Mouse (Mus musculus) embryo, embryonic 10 days (tissue): ENCODE data around the gene Bco2.

Experiments used
- DNase-seq: peaks from one replicate; pipeline ENCODE4 v3.0.0-alpha.2; 2015; ENCODE audit warnings: low spot score

The Bco2 gene

DNA sequence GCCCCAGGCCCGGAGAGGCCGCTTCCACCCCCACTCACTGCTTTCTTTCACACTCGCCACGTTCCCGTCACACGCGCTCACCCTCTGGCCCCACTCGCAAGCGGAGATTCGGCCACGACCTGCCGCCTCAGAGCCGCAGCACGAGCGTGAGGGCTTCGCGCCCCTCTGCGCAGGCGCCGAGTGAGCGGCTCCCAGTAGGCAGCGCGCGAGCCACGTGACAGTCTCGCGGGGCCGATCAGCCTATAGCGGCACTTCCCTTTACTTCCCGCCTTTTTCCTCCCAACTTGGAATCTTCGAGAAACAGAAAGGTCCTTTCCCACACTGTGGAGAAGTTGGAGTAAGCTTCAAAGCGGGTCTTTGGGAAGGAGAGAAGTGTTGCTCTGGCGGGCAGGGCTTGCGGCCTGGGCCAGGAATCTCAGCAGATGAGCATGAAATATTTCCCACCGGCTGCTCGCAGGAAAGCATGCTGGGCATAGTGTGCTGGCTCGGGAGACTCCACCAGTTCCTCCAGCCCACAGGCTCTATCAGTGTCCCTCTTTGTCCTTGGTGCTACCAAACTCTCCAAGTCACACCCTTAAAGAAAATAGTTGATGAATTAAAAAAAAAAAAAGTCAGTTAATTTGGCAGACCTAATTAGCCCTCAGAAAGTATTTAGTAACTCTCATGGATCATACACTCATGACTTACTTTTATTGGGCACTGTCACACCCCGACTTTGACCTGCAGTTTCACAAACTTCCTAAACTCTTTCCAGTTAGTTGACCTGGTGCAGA, 6.3 kb upstream of the Bco2 start, which contains the start of gene Tex12:
Tex12 (minus strand) TSS at position 181 of the 773 bp plus-strand sequence.
- DNase-seq, result no peak

DNA sequence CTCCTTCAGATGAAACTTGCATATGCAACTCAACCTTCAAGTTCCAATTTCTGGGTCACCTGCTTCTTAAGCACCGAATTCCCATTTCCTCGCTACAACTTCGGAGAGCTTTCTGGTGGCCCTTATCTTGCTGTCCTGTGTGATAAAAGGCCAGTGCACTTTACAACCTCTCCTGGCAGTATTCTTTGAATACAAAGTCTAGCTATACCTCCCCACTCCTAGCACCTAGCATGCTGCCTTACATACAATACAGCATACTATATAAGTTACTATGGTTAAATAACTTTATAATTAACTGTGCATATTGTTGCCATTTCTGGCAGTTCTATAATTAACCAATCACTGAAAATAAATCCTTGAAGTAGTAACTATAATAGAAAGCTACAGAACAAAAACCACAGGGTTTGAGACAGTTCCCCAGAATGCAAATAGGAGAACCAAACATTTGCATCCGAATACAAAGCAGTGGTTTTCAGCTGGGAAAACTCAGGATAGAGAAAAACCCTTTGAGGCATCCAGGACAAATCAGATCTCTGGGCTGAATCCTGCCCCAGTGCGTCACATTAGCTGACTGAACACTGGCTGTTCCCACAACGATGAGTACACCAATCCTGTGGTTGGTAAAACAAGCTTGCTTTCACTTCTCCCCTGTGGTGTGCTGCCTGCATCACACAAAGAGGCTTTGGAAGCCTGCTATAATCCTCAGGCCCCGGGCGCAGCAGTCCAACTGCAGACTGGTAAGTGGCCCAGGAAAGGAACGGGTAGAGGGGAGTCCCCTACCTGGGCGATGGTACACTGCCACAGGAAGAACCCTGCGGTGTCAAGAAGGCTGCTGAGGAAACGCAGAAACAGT, 514 bp downstream of the Bco2 start, which contains the start of gene Il18:
Il18 (plus strand) TSS at position 587 of the 853 bp plus-strand sequence.
- peak; percentile 62 for DNase-seq

DNA sequence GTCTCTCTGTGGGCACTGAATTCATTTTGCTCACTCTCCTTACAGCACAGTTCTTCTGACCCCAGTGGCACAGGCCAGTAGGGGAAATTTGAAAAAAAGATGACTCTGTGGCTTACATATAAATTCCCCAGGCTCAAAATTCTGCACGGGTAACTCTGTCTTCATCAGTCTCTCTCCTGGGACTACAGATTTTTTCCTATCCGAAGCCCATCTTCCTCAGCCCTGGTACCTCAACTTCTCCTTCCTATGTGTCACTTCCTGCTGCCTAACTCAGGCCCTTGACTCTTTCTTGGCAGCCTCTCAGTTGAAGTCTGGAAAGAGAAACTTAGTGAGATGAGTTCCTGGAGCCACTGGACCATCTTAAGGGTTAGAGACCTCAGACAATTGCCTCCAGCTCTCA, 1.4 kb downstream of the Bco2 start:
- DNase-seq, result no peak

DNA sequence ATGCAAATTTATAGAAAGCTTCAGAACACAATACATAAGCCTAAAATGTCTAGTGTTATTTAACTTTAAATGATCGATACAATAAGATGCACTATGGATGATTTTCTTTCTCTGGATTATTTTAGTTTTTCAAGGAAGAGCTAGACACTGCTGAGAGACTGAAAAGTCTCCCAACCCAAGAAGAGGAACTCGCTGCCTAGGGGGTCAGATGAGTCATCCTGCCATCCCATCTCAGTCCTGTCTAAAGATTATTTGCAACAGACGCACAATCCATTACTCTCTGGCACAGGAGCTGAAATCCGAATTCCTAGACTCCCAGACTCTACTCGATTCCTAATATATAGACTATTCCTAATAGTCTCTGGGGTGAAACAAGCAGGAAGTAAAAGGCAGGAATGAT, 2.8 kb downstream of the Bco2 start:
- no peak for DNase-seq

DNA sequence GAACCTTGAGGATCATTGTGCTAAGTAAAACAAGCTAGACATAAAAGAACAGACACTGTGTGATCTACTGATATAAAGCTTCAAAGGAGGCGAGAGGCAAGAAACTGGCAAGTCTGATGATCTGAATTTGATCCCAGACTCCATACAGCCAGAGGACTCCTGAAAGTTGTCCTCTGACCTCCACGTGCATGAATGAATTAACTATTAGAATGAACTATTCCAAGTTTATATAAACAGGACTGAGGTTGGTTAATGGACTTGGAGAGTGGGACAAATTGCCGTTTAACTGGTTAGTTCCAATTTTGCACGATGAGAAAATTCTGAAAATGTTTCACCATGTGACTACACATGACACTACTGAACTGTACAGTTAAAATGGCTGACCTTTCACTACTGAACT, 6.0 kb downstream of the Bco2 start:
- no peak for DNase-seq

DNA sequence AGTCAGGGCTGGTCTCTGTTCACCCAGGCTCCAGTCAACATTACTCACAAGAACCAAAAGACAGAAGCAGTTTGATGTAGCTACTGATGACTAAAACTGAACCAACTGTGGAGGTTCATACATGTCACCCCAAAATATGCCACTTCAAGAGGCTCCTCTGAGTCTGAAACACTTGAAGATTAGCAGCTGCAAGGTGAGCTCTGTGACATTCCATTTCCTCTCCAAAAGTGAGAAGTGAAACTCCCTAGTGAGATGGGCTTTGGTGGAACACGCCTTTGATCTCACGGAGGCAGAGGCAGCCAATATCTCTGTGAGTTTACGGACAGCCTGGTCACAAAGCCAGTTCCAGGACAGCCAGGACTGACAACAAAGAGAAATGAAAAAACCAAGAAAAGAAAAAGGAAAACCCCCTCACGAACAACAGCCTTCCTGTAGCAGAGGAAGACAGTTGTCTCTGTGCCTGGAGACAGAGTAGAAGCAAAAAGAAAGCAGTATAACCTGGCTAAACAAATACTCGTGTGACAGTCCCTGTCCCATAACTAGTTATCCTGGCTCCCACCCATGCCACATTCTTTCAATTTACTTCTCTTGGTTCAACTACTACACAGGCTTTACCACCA, 7.0 kb downstream of the Bco2 start:
- DNase-seq, result no peak

DNA sequence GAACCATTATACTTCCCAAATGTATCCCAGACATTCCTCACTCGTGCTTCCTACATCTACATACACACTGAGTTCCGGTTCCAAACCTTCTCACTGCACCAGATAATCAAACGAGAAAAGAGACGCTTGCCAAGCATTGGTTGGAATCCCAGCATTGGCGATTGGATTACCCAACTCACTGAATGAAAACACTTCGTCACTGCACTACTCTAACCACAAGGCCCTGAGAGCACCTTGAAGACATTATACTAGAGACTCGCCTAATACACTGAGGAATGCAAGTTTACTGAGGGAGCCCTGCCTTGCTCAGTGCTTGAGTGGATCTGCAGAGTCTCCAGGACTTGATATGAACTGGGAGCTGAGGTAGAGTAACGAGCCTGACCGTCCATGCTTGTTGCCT, 12.6 kb downstream of the Bco2 start:
- no peak for DNase-seq

DNA sequence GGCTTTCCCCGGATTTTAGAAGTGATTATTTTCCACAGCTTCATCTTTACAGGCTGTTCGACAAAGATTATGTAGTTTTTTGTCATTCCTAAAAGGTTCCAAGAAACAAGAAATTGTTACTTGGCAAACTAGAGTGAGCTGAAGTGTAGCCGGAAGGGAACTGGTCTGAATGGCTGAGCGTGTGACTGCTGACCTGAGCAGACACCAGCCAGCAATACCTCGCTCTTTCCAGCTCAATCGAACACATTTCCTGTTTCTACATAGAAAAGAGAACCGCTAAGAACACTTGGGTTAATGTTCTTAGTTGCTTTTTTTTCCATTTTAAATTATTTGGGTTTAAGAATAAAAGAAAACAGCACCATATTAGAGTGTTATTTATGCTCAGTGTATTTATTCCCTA, 14.8 kb downstream of the Bco2 start:
- no peak for DNase-seq

DNA sequence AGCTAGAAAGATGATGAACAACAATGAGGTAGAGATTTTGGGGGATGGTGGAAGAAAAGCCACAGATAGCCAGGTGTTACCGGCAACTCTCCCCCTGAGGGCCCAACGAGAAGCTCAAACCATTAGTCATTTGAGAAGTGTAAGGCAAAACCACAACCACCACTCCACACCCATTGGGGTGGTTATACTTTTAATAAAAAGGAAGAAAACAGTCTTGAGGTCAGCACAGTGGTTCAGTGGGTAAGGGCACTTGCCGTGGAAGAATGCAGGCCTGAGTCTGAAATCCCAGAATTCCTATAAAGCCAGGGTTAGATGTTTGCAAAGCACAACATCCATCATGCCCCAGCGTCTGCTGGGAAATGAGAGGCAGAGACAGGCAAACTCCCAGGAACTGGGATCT, 17.7 kb downstream of the Bco2 start:
- no peak for DNase-seq

DNA sequence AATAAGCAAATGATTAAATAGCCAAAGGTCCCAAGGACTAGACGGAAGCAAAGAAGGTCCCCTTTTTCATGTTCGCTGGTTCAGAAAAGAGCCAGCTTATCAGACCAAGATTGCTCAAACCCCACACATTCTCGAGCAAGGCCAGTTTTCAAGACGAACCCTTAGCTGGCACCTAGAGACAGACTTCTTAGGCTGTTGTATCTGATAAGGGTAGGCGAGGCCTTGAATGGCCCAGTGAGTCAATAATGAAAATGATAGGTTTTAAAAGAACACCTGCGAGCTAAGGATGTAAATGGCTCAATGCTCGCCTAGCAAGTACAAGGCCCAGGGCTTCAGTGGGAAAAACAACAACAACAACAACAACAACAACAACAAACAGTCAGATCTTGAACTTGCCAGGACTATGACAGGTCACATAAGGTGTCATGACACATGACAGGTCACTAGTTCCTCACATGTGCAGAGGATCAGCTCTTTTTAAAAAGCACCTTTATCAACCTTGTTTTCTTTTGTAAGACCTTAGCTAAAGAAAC, 18.3 kb downstream of the Bco2 start:
- no peak for DNase-seq

DNA sequence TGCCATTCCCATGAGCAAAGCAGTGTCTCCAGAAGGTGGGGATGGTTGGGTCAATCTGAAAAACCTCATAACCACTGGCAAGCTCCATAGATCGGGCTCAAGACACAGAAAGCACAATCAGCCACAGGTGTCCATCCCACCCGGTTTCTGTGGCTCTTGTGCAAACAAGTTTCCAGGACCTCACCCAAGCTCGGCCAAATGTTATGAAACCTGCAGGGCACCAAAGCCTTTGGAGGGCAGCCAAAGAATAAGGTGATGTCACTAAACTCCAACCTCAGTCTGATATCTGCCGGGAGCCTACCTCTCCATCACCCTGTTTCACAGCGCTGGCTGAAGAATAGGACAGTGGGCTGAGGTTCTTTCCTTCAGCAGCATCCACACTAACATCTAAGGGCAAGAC, 19.1 kb downstream of the Bco2 start:
- DNase-seq, result no peak

DNA sequence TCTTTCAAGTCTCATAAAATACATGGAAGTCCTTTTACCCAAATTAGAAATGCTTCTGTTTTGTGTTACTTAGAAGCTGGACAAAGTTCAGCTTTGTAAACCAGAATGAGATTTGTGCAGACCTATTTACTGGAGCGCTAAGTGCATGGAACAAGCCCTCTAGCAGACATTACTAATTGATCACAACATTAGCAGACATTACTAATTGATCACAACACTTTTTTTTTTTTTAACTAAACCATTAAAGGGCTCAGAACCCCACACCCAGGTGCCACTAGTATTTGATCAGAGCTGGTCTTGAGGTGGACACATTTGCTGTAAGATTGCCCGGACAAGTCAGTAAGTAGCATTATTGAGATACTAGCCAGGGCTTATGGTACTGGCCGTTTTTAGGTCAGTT, 21.2 kb downstream of the Bco2 start:
- no peak for DNase-seq

DNA sequence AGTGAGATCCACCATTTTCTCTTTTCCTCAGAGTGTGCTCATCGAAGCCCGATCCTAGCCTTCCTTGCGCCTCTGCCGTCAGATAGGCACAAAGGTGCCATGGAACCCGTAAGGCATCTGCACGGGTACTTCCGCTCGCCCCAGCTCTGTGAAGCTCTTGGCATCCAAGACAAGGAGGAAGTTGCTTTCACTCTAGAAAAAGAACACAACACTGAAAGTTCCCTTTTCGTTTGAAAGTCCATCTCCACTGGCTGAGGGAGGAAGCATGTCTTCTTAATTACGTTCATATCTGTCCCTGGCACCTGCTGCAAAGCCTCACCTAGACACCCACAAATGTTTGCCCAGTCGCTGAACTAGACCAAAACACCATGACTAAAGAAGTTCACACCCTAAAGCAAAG, 21.7 kb downstream of the Bco2 start:
- no peak for DNase-seq

DNA sequence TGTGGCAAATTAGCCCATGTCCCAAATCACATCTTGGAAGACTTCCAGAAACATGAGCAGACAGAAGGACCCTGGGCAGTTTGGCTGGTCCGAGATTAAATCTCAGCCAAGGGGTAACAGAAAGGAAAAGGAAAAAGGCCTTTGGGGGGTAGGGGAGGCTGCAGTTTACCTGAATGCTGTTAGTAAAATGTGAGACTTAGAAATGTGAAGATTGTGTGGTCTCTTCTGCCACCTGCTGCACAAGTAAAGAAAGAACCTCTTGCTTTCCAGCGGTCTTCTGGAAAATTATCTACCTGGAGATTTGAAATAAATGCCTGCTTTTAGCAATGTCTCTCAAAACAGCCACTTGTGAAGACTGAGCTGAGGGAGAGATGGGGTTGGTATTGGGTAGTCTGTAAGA, 24.1 kb downstream of the Bco2 start:
- DNase-seq, result peak; percentile 35

DNA sequence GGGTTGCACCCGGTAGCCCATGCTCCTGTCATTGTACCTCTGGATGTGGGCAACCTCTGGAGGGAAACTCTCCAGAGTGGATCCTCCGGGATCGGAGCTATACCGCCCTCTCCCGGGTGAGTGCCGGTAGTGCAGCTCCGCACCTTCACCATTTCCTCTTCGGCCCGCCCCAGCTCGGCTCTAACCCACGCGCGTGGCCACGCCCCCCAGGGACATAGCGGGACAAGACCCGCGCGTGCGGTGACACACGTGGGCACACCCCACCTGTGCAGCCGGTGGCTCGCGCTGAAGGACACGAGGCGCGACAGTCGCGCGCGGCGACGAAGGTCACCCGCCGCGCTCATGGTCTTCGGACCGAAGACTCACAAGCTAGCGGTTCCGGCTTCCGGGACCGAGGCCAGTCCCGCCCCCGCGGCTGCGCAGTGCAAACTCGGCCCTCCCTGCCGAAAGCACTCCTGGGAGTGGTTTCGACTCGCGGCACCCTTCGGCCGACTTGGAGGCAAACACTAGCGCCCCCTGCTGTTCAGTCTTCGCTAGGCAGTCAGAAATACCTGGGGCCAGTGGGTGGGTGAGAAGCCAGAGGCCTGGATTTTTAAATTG, 26.6 kb downstream of the Bco2 start, which contains the start of gene Pts:
Pts (minus strand) TSS at position 432 of the 600 bp plus-strand sequence.
- peak; percentile 98 for DNase-seq

DNA sequence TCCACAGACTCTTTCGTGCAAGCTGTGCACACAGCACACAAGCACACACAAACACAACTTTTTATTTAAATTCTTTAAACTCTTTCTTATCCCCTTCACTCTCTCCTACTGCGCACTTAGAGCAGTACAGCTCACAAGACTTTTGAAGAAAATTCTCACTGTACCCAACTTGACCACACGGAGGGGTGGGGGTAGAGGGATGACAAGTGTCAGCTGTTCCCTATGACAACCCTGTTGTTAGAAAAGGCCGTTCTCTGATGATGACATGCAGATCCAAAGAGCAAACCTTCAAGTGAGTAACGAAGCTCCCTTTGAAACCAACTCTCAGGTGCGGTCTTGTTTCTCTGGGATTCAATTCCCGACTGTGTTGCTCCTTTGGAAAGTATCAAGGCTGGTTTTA, 27.1 kb downstream of the Bco2 start:
- no peak for DNase-seq

DNA sequence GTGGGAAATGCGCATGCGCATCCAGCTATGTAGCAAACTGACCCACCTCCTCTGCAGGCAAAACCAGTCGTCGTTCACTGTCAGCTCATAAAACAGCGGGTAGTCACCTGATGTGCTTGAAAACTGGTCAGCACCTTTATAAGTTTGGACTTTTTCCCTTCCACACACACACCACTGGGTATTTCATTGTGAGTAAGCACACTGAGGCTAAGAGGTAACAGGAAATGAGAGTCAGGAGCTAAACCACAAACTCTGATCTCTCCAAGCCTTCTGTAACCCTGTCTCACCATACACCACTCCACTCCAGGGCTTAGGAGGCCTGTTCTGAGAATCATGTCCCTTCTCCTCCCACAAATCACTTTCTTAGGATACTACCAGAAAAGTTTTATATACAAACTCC, 29.4 kb downstream of the Bco2 start:
- peak; percentile 6 for DNase-seq

DNA sequence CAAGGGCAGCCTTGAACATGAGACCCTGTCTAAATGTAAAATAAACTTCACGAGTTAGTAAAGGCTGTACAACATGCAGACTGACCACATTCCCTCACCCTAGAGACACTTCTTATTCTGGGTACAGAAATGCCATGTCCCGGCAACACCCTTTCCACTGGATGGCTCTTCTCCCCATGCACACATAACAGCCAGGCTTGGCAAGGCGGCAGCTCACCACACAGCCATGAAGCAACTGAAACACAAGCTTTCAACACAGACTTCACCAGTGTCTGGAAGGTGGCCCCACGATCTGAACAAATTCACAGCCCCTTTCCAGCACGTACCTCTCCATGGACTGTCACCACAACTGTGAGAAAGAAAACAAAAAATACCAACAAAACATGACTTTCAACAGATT, 30.0 kb downstream of the Bco2 start:
- peak; percentile 2 for DNase-seq

DNA sequence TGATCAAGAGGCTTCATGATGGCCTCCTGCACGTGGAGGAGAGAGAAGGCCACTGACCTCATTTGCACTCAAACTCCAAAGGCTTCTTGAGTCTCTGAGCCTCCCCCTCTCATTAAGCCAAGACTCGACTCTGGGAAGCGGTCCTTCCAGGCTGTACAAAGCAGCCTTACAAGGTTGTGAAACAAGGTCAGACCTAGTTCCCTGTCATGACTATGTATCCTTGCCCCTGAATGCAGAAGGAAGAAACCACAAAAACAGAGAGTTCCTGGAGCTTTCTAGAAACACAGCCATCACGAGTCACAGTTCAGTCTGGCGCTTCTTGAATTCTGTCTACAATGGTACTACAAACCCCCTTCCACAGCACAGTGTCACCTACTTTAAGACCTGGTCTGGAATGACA, 32.4 kb downstream of the Bco2 start:
- no peak for DNase-seq

DNA sequence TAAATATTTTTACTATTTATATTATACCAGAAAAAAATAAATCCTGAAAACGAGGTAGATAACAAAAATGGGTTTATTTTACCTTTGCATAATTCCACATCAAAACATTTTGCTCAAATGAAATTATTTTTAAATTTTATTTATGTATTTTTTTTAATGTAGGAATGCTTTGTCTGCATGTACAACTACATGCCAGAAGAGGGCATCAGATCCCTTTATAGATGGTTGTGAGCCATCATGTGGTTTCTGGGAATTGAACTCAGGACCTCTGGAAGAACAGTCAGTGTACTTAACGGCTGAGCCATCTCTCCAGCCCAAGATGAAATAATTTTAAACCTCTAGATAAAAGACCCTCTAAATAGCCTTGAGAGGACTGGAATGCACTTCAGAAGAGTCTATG, 33.4 kb downstream of the Bco2 start:
- no peak for DNase-seq

DNA sequence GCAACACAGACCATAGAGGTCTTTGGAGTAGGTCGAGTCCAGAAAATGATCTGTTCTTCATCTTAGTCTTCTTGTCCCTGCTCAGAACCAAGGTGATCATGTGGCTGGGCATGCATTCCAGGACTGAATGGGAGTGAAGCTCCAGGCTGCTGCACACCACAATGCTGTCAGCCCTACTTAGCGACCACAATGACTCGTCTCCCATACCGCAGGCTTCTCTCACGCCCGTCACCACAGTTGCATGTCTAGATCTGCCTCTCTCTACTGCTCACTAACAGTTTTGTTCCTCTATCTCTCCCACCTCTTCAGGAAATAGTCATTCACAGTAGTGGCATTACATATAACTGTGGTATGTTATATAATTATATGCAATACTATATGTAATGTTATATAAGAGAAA, 34.2 kb downstream of the Bco2 start:
- DNase-seq, result no peak

DNA sequence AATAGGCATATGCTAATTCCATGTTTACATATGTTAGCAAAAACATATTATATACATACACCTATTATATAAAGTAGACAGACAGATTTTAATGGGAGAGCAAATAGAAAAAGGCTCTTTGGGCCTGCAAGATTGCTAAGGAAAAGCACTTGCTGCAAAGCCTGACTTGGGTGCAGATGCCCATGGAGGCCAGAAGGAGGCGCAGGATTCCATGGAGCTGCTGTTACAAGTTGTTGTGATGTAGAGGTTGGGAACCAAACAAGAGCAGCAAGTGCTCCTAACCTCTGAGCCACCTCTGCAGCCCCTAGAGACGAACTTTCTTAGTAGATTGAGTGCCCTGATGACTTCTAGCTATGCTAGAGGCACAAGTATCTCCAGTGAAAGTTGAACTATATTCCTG, 36.2 kb downstream of the Bco2 start:
- DNase-seq, result peak; percentile 72
